In genomic region chr3:32563401-32563800, GRCm38 (mm10) we compare ENCODE assay signal across 19 mouse cellular contexts.
"Had no signal": no experiment of that assay in that cellular context is flagged by ENCODE, and none has a peak within 500 bp of the region (broad histone marks: within the 10 kb centered on the region; RNA-seq: fewer than 3 reads in every experiment).

No protein-coding gene starts in this region.

- H3K4me1 ChIP-seq: limb, embryonic 10.5 days; limb, embryonic 13.5 days; midbrain, embryonic 12.5 days; midbrain, embryonic 15.5 days; neural tube, embryonic 12.5 days; neural tube, embryonic 15.5 days had no signal

- H3K27me3 ChIP-seq: limb, embryonic 13.5 days; midbrain, embryonic 12.5 days; midbrain, embryonic 15.5 days; neural tube, embryonic 12.5 days; neural tube, embryonic 15.5 days had no signal

- H3K9ac ChIP-seq: limb, embryonic 13.5 days; liver, embryonic 14.5 days; liver, postnatal 0 days; lung, embryonic 14.5 days; midbrain, embryonic 12.5 days; midbrain, embryonic 15.5 days; neural tube, embryonic 12.5 days; neural tube, embryonic 15.5 days had no signal

- H3K4me3 ChIP-seq: layer of hippocampus, adult 2 months; limb, embryonic 10.5 days; limb, embryonic 13.5 days; midbrain, embryonic 12.5 days; midbrain, embryonic 15.5 days; neural tube, embryonic 12.5 days; neural tube, embryonic 15.5 days had no signal

- DNase-seq: layer of hippocampus, adult 9-11 months; liver, postnatal 0 days; lung, embryonic 14.5 days; right cerebral cortex, adult 18-20 months; right cerebral cortex, postnatal 14 days; right cerebral cortex, postnatal 4 days; thymus, adult 2 months; thymus, postnatal 14 days; thymus, postnatal 4 days had no signal

- H3K27ac ChIP-seq: layer of hippocampus, adult 2 months; limb, embryonic 10.5 days; limb, embryonic 13.5 days; liver, embryonic 14.5 days; macrophage; midbrain, embryonic 12.5 days; midbrain, embryonic 15.5 days; neural tube, embryonic 12.5 days; neural tube, embryonic 15.5 days; stomach, postnatal 0 days had no signal
